Mouse (Mus musculus): ENCODE measurements around the gene Sept11. TPM values are rescaled to one million over a fixed set of nuclear protein-coding genes. Genes with fewer than 3 reads are reported as not detected.
A peak's percentile ranks its signal among the peaks of the same experiment; 100 is the strongest.

Sept11 gene
- total and polyA plus RNA-seq, 3 experiments, result 72.3 to 138 (median 78.5) TPM

DNA sequence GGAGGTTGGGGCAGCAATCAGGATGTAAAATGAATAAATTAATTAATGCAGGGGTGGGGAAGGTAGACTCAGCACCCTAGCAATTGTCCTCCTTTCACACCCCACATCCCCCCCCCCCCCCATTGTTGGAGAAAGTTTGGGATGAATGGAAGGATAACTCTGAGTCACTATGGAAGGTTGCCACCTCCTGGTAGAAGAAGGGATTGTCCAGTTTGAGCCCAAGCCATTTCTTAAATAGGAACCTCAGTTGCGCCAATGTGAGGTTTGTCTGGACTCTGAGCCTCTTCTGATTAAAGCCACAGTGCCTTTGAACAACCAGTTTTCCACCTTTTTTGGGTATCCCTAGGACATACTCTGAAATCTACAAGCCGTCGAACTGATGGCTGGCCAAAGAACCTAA is 70.3 kb downstream of the Sept11 start:
- dilution Hi-C loops (cut with MboI; ENCODE audit: extremely low pct_ligation_motif_present, extremely low pct_unique_long_range_greater_than_20kb, low sequenced_read_pairs), result no loop called here
- Histone ChIP-seq H3K79me2 (replicated peaks; ENCODE audit: control insufficient read depth, extremely low read depth, insufficient read depth, poor library complexity, severe bottlenecking) (no peaks in the 10 kb centered on the region), H3K27me3 (replicated peaks) (no peaks in the 10 kb centered on the region), H3K27ac (ENCODE audit: insufficient read depth, low read depth) (no peak overlapping the region), H3K9ac (ENCODE audit: insufficient read depth, low read depth) (no peak overlapping the region), H3K36me3 (replicated peaks in 1 of 2; ENCODE audit: control insufficient read depth in 1 of 2, insufficient read depth in 1 of 2, low read length in 1 of 2) (peaks cover 73 to 96% of the 10 kb centered on the region in 2 experiments), H3K9me3 (replicated peaks; ENCODE audit: low read length) (no peaks in the 10 kb centered on the region), H3K4me1 (ENCODE audit: control insufficient read depth in 1 of 2, insufficient read depth in 2 of 2) (no peaks in the 10 kb centered on the region), H3K4me2 (ENCODE audit: insufficient read depth, low read depth, poor library complexity, severe bottlenecking) (no peak overlapping the region), H3K4me3 (replicated peaks in 1 of 3; ENCODE audit: low read depth in 2 of 3, low read length in 2 of 3, poor library complexity in 1 of 3) (no peak overlapping the region)
- in situ Hi-C loops (cut with MboI; ENCODE audit: low pct_ligation_motif_present, low pct_unique_long_range_greater_than_20kb, low sequenced_read_pairs), result no loop called here
- no peak for DNase-seq (ENCODE audit: extremely low read depth)
- no peak for TF ChIP-seq CHD2 (IDR thresholded peaks at IDR 0.05; ENCODE audit: low read length)
- TF ChIP-seq CTCF (conservative IDR thresholded peaks at IDR 0.05 in 1 of 2, IDR thresholded peaks at IDR 0.05 in 1 of 2; ENCODE audit: low read depth in 2 of 2, low read length in 2 of 2), result peak in 1 of 2 experiments; percentile 71; a peak in 3 of 4 replicates
- peak; percentile 77 for TF ChIP-seq SMC3 (IDR thresholded peaks at IDR 0.05; ENCODE audit: low read depth, low read length)
- TF ChIP-seq RAD21 (IDR thresholded peaks at IDR 0.05; ENCODE audit: low read depth, low read length), result peak; percentile 61
- peak; percentile 28; the same call in 1 of the 2 replicates for TF ChIP-seq ZC3H11A (IDR thresholded peaks at IDR 0.05; ENCODE audit: low read depth, low read length)
- no peak for TF ChIP-seq HCFC1 (IDR thresholded peaks at IDR 0.05; ENCODE audit: low read depth, low read length)
- no peak for TF ChIP-seq MAZ (IDR thresholded peaks at IDR 0.05; ENCODE audit: low read depth, low read length)

GRCm38 (mm10) chr5:93167919-93168516 is 74.8 kb downstream of the Sept11 start:
- no peak for DNase-seq (ENCODE audit: extremely low read depth)
- Histone ChIP-seq H3K27me3 (replicated peaks) (no peaks in the 10 kb centered on the region), H3K79me2 (replicated peaks; ENCODE audit: control insufficient read depth, extremely low read depth, insufficient read depth, poor library complexity, severe bottlenecking) (no peaks in the 10 kb centered on the region), H3K9me3 (replicated peaks; ENCODE audit: low read length) (no peaks in the 10 kb centered on the region), H3K4me3 (replicated peaks in 1 of 3; ENCODE audit: low read depth in 2 of 3, low read length in 2 of 3, poor library complexity in 1 of 3) (no peak overlapping the region), H3K9ac (ENCODE audit: insufficient read depth, low read depth) (no peak overlapping the region), H3K4me2 (ENCODE audit: insufficient read depth, low read depth, poor library complexity, severe bottlenecking) (no peak overlapping the region), H3K36me3 (replicated peaks in 1 of 2; ENCODE audit: control insufficient read depth in 1 of 2, insufficient read depth in 1 of 2, low read length in 1 of 2) (peaks cover 65 to 96% of the 10 kb centered on the region in 2 experiments), H3K4me1 (ENCODE audit: control insufficient read depth in 1 of 2, insufficient read depth in 2 of 2) (no peaks in the 10 kb centered on the region), H3K27ac (ENCODE audit: insufficient read depth, low read depth) (no peak overlapping the region)
- no peak for TF ChIP-seq CHD1 (IDR thresholded peaks at IDR 0.05; ENCODE audit: low read depth, low read length)
- TF ChIP-seq NRF1 (IDR thresholded peaks at IDR 0.05; ENCODE audit: low read depth, low read length), result no peak
- TF ChIP-seq UBTF (IDR thresholded peaks at IDR 0.05; ENCODE audit: low read depth, low read length), result no peak
- no peak for TF ChIP-seq MYC (IDR thresholded peaks at IDR 0.05; ENCODE audit: low read depth, low read length)
- no peak for TF ChIP-seq NELFE (IDR thresholded peaks at IDR 0.05; ENCODE audit: low read depth, low read length)
- TF ChIP-seq RAD21 (IDR thresholded peaks at IDR 0.05; ENCODE audit: low read depth, low read length), result no peak
- TF ChIP-seq GABPA (IDR thresholded peaks at IDR 0.05; ENCODE audit: insufficient replicate concordance, low read depth, low read length), result no peak
- no peak for TF ChIP-seq MEF2A (IDR thresholded peaks at IDR 0.05; ENCODE audit: borderline replicate concordance, low read depth, low read length)
- TF ChIP-seq ETS1 (conservative IDR thresholded peaks at IDR 0.05; ENCODE audit: low read depth, low read length), result no peak
- no peak for TF ChIP-seq CHD2 (IDR thresholded peaks at IDR 0.05; ENCODE audit: low read length)
- no peak for TF ChIP-seq PAX5 (IDR thresholded peaks at IDR 0.05; ENCODE audit: low read length)
- TF ChIP-seq E2F4 (IDR thresholded peaks at IDR 0.05; ENCODE audit: insufficient replicate concordance, low read depth, low read length), result no peak
- TF ChIP-seq USF2 (conservative IDR thresholded peaks at IDR 0.05; ENCODE audit: low read depth, low read length), result no peak
- dilution Hi-C loops (cut with MboI; ENCODE audit: extremely low pct_ligation_motif_present, extremely low pct_unique_long_range_greater_than_20kb, low sequenced_read_pairs), result no loop called here
- in situ Hi-C loops (cut with MboI; ENCODE audit: low pct_ligation_motif_present, low pct_unique_long_range_greater_than_20kb, low sequenced_read_pairs), result no loop called here

Data from CH12.LX (cell line).